Mouse (Mus musculus) urinary bladder, postnatal 4 days (tissue): ENCODE measurements around the gene Sntg2.

ENCODE experiments used
- DNase-seq, 2 experiments: peaks; one replicate each; pipeline ENCODE4 v3.0.0; 2021 to 2022; ENCODE audit warnings: low spot score in 2 of 2

Gene Sntg2

DNA sequence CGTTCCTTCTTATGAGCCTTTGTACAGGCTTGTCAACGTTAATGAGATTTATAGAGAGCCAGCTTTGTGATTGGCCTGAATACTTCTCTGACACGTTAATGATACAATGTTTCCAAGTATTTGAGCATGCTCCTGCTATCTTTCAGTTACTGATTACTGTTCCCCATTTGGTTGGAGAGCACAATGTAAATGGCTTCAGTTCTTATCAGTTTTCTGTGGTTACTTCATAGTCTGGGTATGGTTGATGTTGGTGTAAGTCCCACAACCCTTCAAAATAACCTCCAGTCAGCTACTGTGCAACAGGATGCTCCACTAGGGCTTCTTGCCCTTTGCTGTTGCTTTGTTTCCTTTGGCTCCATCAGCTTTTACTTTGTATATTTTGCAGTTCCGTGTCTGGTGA, 168.7 kb downstream of the Sntg2 start:
- DNase-seq, result no peak

DNA sequence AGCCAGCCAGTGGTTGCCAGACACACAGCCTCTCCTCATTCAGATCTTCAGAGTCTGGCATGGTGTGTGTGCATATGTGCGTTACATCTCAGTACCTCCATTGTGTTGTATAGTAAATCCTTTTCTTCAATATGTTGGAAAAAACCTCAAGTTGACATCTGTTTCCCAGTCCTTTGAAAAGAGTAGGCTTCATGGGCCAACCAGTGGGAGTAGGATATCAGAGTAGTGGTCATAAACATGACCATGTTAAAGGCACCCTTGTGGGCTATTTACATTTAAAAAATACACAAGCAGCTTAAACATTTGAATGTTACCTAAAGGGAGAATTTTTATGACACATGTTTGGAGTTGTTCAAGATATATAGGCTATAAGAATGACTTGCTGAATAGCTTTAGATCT, 170.4 kb downstream of the Sntg2 start:
- no peak for DNase-seq

DNA sequence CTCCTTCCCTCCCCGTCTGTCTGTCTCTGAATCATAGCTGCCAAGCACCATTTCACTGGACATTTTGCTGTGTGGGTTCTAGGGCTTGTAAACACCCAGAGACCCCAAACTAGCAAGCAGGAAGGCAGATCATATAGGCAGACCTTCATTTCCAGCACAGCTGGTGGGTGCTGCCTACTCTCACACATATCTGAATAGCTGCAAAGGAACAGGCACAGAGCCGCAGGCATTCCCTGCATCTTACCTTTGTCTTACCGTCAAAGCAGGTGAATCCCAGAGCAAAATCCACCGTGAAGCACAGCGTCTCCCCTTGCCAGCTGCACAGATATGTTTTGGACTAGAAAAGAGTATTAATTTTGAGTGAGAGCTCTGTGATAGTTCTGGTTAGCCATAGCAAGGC, 172.1 kb downstream of the Sntg2 start:
- no peak for DNase-seq

DNA sequence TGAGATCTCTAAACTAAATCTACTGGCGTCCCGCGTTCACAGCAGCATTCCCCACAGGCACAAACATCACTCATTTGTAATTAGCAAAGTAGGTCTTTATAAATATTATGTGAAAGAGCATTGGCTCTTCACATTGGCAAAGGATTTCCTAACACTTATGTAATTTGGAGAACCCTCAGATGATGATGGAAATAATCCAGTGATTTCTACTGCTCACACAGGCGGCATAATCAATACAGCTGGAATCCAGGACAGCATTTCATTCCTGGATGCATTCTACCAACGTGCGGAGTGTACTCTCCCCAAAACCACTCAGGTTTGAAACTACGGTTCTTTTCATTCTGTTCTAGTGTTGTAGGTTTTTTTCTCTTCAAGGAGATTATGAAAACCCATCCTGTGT, 172.6 kb downstream of the Sntg2 start:
- DNase-seq, result no peak

DNA sequence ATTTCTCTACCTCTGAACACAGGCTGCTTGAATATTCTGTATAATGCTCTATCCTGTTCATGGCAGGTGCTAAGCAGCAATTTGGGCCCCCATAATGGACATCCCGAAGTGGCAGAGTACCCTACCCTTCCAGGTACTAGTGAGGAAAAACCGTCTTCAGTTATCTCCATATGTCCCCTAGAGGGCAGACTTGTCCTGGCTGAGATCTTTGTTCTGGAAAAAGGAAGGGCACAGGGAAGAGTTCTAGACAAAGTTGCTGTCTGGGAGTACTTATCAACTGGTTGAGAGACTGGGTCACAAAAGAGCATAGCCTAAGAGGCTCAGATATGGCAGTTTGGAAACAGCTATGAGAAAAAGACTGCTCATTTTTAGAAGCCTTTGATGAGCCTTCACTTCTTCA, 173.4 kb downstream of the Sntg2 start:
- DNase-seq, result no peak

DNA sequence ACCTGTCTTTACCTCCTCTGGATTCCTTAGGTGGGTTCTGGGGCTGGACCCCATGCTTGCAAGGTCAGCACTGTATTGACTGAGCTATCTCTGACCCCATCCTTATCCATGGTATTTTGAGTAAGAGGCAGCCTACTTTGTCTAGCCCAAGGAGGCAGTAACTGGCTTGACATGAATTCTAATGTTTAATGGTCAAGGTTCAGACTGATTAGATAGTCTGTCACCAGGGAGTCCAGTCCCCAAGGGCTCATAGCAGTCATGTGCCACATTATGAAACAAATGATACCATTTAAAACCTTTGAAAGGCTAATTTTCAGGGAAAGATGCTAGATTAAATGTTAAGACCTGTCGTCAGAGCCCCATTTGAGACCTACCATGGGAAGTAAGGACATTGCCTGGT, 174.9 kb downstream of the Sntg2 start:
- DNase-seq, result no peak

DNA sequence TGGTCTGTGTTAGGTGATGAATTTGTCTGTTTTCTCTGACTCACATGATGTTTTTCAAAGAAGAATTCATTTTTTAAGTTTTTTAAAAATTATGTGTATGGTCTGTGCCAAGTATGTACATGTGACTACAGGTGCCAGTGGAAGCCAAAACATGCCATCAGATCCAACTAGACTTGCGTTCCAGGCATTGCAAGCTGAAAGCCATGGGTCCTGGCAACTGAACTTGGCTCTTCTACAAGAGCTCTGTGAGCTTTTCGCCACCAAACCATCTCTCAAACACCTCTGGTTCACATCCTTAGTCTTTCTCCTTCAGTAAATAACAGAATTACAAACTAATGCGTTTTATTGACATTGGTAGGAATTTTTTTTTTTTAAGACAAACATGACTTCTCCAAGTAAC, 191.5 kb downstream of the Sntg2 start:
- DNase-seq, result no peak

DNA sequence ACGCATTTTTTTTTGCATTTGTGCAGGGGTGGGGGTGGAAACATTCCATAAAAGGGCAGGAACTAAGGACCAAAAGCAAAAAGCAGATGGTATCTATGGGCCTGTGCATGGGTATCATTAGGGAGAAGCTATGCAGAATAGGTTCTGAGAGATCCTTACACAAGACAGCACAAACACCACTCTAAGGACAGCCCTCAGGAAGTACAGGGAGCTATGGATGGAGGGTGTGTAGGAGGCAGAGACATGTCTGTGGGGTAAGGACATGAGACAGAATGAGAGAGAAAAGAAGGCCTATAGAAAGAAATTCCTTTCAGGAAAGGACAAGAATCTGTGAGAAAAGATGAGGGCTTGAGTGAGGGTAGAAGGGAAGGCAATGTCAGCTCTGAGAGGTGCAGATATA, 193.6 kb downstream of the Sntg2 start:
- DNase-seq, result no peak

DNA sequence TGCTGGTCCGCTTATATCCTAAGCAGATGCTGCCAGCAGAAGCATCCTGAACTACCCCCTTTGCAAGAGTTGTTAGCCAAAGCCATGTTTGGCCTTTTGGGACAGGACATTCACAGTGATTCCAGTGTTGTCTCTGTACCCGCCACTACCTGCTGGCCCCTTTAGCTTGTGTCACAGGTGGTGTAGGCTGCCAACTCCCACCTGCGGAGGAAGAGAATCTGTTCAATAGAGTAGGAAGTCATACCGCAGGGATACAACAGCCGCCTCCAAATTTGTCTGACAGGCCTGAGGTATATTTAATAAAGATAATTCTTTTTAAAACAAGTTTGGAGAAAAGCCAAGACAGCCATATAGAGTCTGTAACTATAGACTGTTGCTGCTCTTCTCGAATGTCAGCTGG, 195.2 kb downstream of the Sntg2 start:
- no peak for DNase-seq

DNA sequence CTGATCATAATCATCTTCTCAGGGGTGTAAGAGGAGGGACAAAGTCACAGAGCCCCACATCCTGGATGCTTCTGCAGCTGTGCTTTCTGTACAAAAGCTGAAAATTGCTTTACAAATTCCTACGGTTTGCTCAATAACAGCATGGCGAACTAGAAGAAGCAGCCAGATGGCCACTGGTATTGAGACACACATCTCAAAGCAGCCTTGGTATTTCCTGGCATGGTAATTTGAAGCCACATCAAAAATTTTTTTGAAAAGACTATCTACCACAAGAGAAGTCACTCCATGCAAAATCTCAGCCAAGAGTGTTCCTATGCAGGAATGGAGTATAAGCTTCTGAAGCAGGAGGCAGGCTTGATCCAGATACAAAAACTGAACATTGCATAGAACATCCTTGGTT, 195.6 kb downstream of the Sntg2 start:
- DNase-seq, result no peak

DNA sequence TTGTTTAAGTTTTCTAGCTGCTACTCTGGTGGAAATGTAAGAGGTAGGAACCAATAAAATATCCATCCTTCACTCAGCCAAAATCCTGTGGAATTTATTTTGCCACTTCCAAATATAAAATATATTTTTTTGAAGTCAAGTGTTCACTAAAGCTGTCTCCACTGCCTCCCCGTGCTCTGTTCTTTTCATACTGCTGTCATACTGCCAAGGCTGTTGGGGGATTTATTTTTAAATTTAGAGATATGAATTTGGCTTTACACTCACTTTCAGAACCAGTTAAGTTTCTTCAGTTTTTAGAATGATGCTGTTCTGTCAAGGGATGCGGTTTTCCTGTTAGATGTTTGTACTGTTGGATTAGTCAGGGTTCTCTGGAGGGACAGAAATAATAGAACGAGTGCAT, 204.7 kb downstream of the Sntg2 start:
- no peak for DNase-seq

DNA sequence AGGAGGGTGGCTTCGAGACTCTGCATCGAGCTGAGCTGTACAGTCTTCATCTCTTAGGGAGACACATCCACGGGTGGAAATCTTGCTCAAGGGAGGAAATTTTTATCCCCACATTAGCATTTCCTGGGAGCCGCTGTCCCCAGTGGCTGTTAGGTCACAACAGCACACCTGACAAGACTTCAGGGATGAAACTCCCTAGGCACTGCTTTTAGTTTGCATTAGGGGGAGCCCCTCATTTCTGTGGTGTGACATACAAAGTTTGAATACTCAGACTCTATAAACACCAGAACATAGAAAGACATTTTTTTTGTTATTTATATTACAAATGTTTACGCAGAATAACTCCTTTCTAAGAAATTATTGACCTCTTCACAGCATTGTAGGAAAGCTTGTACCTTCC, 208.6 kb downstream of the Sntg2 start:
- DNase-seq, result no peak

DNA sequence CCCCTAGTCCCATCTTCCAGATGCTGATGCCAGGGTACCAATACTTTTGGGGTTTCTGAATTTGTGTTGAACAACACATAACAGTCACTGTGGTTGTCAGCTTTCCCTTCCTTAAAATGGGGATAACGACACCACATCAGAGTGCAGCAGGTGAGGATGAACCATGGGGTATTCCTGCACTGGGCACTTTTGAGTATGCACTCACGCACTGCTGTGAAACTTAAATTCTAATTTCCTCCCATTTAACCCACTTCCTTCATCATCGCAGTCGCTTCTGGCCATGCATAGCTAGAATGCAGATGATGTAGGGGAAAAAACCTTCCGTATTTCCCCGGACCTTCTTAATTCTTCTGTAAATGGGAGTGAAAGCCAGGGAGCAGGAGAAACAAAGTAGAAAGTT, 209.2 kb downstream of the Sntg2 start:
- no peak for DNase-seq

DNA sequence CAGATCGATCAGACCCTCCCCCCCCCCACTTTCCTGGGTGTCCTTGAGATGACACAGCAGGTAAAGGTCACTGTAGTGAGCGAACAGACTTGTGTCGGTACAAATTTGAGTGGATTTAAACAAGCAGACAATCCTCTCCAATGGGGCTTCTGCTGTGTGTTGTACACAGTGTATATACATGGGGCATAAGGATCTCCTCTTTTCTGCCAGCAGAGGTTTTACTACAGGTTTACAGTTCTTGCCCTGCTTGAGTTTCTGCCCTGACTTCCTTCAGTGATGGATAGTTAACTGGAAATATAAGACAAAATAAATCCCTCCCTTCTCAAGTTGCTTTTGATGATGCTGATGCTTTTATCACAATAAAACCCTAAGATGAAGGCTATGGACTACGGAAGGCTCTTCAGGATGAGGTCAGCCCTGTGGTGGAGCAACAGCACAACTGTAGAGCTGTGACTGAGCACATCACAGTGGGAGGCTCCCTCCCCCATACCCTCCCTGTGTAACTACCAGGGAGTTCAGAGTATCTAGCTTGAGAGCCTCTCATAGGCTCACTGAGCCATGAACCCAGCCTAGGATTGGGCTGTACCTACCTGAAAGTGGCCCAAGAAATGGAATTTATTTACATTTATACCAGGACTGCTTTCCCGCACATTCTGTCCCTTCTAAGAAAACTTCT, 211.3 kb downstream of the Sntg2 start:
- no peak for DNase-seq

DNA sequence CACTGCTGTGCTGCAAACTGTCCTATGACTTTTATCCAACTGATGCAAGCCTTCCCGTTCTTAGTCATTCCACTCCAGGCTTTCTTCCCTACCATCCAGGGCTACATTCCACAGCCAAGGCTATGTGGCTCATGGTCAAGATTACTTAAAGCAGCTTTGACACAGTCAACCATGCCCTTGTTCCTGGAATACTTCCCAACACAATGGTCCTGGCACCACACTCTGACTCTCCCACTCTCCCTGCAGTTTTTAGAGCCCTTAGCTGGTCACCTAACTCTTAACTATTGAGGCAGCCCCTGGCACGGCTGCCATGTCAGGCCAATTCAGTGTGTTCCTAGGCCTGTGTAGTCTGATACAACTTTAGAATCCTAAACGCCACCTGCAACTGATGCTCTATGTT, 212.7 kb downstream of the Sntg2 start:
- peak in 1 of 2 experiments; percentile 20 for DNase-seq

DNA sequence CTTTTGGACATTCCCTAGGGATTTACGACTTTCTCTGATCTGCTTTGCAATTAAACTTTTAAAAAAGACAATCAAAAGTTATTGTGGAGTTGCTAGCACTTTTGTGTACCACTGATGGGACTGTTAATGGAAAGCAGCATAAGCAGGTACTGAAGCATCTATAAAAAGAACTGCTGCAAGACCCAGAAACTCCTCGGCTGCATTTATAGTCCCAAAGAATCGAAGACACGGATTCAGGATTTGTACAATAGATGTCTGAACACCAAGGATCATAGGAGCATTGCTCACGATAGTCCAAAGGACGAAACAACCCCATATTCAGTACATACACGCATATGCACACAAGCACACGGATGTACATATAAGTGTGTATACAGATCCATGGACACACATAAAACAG, 213.4 kb downstream of the Sntg2 start:
- no peak for DNase-seq

DNA sequence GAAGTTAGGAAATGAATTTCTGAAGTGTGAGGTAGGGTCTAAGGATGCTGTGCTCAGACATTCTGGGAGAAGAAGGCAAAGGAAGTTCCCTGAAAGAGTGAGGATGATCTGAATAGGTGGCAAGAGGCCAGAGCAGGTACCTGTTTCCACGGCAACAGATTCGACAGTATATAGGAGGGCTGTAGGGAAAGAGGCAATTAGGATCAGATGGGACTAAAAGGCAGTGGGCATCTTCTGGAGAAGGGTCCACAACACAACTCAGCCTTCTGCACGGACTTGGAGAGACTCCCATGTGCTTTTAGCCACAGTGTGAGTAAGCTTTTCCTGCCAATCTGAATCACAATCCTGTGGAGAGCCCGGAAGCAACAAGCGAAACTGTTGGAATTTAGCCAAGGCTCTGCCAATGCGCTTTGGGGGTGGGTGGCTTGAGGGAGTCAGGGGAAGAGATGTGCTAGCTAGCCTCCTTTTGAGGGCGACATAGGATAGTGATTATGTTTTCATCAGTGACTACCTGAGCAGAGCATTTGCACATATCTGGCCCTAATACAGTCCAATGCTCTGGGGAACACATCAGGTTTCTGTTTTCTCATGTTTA, 219.0 kb downstream of the Sntg2 start:
- DNase-seq, result no peak

DNA sequence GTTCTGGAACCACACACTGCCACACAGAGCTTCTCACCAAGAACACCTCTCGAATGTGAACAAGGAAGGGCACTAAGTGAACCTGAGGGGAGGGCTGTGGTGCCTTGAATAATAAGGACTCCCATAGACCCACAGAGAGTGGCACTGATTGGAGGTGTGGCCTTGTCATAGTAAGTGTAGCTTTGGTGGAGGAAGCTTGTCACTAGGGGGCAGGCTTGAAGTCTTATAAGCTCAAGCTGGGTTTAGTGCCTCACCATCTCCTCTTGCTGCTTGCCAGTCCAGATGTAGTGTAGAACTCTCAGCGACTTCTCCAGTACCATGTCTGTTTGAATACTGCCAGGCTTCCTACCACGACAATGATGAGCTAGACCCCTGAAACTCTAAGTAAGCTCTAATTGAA, 231.1 kb downstream of the Sntg2 start:
- DNase-seq, result no peak

DNA sequence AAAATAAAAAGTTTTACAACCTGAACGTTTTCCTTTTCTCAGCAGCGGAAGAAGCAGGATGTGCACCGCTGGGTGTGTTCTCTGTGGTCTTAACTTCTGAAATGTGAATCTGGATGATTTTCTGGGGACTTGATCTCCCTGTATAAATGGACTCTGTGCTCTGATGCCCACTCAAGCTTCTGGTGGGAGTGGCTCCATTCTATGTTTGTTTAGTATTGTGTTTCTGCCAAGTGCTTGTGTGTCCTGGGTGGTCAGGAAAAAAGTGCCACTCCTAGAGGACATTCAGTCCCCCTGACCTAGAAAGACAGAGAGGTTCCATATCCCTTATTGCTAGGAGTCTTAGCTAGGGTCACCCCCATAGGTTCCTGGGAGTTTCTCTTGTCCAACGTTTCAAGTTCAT, 240.7 kb downstream of the Sntg2 start, which contains the start of gene Tpo:
Tpo (minus strand) TSS at position 101 of the 400 bp plus-strand sequence.
- DNase-seq, result no peak

DNA sequence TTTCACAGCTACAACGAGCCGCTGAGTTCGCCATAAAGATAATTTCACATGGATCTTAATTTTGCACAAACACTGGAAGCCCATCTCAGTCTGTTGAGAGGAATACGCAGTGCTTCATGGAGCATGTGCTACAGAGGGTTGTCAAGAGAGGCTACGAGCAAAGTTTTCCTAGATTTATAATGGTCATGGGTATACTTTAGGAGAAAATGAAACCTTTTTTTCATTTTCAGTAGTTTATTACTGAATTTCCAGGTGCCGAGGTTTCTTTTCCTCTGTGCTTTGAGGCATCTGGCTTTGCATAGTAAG, 243.8 kb downstream of the Sntg2 start:
- no peak for DNase-seq

DNA sequence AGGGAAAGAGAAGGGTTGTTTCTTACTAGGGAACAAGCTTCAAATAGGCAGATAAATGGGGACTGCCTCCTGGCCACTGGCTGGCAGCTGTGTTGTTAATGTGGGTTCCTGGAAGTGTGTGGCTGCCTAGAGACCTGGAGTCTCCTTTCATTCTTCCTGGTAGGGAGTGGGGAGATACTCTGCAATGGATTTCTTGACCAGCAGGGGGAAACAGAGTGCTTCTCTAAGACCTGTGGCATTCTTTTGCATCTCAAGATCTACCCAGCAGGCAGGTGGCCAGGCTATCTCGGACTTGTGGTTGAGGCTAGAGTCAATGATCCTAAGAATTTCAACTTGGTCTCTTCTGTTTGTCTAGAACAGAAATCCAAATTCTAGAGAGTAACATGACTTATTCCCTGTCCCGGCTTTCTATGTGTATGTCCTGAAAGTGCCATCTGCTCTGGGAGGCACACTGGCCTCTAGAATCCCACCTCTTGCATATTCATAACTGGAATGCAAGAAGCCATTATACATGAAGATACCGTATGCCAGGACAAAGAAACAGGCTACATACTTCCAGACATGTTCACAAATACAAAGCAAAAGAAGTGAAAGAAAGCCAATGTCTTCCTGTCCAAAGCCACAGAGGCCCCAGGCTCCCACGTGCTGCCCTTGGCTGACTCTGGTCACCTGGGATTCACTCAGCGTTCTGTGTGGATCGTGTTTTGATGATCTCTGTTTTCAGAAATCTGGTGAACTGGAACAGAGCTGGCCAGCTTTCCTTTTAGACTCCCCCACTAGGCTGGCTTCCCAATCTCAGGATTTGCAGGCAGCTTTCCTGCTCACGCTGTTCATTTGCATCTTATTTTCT, 244.4 kb downstream of the Sntg2 start:
- peak; percentile 32 to 65 for DNase-seq
